Mouse (Mus musculus): Measurements from ENCODE around the gene Mrpl50. TPM values are rescaled to one million over a fixed set of nuclear protein-coding genes. Genes with fewer than 3 reads are reported as not detected.
A peak's percentile ranks its signal among the peaks of the same experiment; 100 is the strongest.
"Not testable (repeated sequence)": the region's sequence is repeated elsewhere in the genome, so short reads cannot be mapped to it uniquely, and the experiment has no call there.

Mrpl50 gene
- total RNA-seq, 1 experiment from 2014 or later: 41.8 TPM

- DNase-seq: no peak
These were observed 11.7 kb downstream of the Mrpl50 start for GRCm38 (mm10) chr4:49509183-49509582.

- DNase-seq: no peak
These were observed 14.5 kb downstream of the Mrpl50 start, which contains the start of gene Baat for GRCm38 (mm10) chr4:49506386-49506785. Gene Baat, minus strand, starts transcription at chr4:49506557.

GRCm38 (mm10) chr4:49503563-49503962, 17.3 kb downstream of the Mrpl50 start:
- no peak for DNase-seq

- DNase-seq: not testable (repeated sequence)
These were observed 34.8 kb downstream of the Mrpl50 start for GRCm38 (mm10) chr4:49485934-49486650.

DNA sequence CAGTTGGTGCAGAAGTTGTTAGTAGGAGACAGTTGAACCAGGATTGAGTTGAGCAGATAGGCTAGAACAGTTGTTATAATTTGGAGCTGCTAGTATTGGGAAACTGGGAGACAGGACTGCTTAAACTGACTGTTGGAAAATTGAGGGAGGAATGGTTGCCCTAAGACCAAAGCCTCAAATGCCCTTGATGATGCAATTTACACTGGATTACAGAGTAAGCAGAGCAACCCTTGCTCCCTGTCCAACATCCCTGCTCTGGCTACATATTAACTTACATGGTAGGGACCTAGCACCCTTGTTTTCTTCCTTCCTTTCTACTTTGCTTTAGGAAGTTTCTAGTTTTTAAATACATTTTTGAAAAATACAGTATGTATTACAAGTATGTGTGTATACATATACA, 35.5 kb downstream of the Mrpl50 start:
- DNase-seq: no peak

- DNase-seq: no peak
These were observed 40.0 kb downstream of the Mrpl50 start for GRCm38 (mm10) chr4:49480896-49481295.

DNA sequence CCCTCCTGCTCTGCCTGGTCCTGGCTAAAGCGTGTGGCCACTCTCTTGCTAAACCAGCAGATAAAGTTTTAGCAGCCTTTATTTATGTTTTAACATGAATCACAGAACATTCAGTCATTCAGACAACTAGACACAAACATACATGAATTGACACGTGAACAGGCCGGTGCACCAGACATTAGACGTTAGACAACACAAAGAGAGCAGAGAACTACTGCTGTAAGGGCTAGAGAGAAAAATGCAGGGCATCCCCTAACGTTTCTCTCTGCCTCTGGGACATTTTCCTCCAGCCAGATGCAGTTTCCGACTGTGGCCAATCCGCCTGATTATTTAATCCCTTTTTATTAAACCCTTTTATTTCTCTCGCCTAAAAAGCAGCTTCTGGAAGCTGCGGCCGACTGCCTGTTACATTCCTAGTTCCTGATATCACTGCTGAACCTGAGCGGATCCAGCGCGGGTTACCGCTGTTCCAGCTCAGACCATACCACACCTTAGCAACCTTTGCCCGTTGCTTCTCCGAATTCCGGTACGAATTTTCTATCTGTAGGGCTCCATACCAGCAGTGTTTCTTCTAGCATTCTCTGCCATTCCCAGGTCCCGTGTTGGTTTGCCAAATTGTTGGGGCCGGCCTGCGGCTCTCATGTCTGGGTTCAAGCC, 40.7 kb downstream of the Mrpl50 start:
- DNase-seq: no peak

GRCm38 (mm10) chr4:49479035-49479434, 41.9 kb downstream of the Mrpl50 start:
- DNase-seq: not testable (repeated sequence)

DNA sequence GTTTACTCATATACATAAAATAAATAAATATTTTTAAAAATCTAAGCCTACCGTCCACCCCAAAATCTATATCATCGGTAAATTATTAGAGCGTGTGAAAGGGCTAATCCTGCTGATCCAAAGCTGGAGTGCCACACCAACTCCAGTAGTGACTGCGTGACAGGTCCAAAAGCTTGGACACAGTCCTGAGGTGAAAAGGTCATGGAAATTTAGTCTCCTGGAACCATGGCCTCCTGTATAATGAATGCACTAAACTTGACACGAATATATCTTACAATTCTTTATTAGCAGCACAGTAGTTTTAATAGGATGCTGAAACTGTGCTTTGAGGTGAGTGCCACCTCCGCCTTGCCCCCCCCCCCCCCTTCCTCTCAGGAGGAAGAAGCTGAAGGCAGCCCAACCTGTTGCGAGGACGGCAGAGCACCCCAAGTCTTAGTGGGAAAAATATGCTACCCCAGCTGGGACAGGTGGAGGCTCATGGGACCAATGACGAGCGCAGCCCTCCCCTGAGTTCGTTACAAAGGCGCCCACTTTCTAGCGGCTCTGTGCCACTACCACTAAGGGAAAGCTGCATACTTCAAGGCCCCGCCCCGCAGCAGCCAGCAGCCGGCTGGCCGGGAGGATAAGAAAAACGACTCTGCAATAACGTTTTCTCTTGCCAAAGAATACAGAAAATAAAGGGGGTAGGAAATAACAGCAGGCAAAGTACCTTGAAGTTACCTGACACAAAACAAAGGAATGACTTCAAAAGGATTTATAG, 42.6 kb downstream of the Mrpl50 start:
- DNase-seq: peak; percentile 7

DNA sequence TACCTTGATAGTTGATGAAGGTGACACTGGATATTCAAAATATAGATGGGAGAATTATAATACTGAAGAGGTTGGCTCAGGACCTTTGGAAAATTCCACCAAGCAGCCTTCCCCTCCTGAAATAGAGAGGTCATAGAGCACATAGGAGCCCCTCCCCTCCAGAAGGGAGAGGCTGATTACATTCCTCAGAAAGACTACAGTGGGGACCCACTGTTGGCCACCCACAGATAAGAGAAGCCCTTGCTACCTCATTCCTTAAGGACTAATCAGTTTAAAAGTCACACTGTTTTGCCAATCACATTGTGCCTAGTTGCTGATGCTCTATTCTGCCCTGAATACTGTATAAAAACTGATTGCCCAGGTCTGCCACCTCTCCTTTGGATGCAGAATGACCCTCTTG, 46.3 kb downstream of the Mrpl50 start:
- DNase-seq: no peak

- DNase-seq: no peak
These were observed 47.3 kb downstream of the Mrpl50 start, which contains the start of gene Acnat1 for GRCm38 (mm10) chr4:49473435-49474100. Gene Acnat1, minus strand, starts transcription at chr4:49473912.

GRCm38 (mm10) chr4:49469435-49470151, 51.3 kb downstream of the Mrpl50 start:
- no peak for DNase-seq

DNA sequence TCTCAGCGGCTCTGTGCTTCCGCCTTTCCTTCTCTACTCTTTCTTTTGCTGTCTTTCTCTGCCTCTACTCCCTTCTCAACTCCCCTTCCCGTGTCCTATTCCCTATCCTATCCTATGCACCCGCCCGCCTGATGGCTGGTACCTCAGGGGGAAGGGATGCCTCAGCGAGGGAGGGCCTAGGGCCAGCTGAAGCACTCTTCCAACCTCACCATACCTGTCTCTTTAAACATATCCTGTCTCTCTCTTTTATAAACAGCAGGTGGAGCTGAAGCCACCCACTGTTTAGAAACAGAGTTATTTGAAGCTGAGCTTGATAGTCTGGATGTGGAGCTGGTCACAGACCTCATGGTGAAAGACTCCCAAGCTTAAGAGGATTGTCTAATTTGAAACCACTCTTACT, 53.5 kb downstream of the Mrpl50 start:
- no peak for DNase-seq

Other genes with a start within 250 kb of the Mrpl50 start
- gene Acnat2, start 112.9 kb downstream of the Mrpl50 start, total RNA-seq (2021): not detected in 2 replicates
- gene Acnat1, start 47.2 kb downstream of the Mrpl50 start, total RNA-seq (2021): 2.9 and 3.0 TPM in 2 replicates
- 0.21 and 2.7 TPM in 2 replicates for gene Baat, start 14.5 kb downstream of the Mrpl50 start, total RNA-seq (2021)
- gene Zfp189, start 83 bp upstream of the Mrpl50 start, total RNA-seq (2021): 6.9 and 7.7 TPM in 2 replicates
- 22.3 TPM in 1 of 2 replicates, not detected in the other for gene Aldob, start 28.5 kb upstream of the Mrpl50 start, total RNA-seq (2021)
- gene Tmem246, start 76.8 kb upstream of the Mrpl50 start, total RNA-seq (2021): 5.9 and 9.0 TPM in 2 replicates
- 51.6 and 53.0 TPM in 2 replicates for gene Rnf20, start 110.9 kb upstream of the Mrpl50 start, total RNA-seq (2021)
- gene Ppp3r2, start 160.9 kb upstream of the Mrpl50 start, total RNA-seq (2021): not detected in 2 replicates